Mouse (Mus musculus) ES-E14 (cell line): ENCODE data around the gene Fxr2. TPM values are rescaled to one million over a fixed set of nuclear protein-coding genes. Genes with fewer than 3 reads are reported as not detected.

Source experiments
- total RNA-seq: library from RNA; depleted of rRNA; stranded (reverse); fragments of 300-350 nt; gene quantifications from 2 replicates; pipeline ENCODE4 v1.2.3, GENCODE M21; 2012; rRNA removed

Fxr2 gene
- total RNA-seq, 1 experiment: 161 TPM

Other genes with a start within 250 kb of the Fxr2 start
- 191 and 202 TPM in 2 replicates for gene Naa38, start 237.5 kb upstream of the Fxr2 start, total RNA-seq
- 18.8 and 29.0 TPM in 2 replicates for gene Cyb5d1, start 237.4 kb upstream of the Fxr2 start, total RNA-seq
- 23.9 and 43.3 TPM in 2 replicates for gene Tmem88, start 234.8 kb upstream of the Fxr2 start, total RNA-seq
- gene Kdm6b, start 219.3 kb upstream of the Fxr2 start, total RNA-seq: 7.9 and 9.4 TPM in 2 replicates
- gene Dnah2, start 83.9 kb upstream of the Fxr2 start, total RNA-seq: 0.98 and 2.5 TPM in 2 replicates
- 3.1 and 3.2 TPM in 2 replicates for gene Efnb3, start 72.8 kb upstream of the Fxr2 start, total RNA-seq
- gene Wrap53, start 52.7 kb upstream of the Fxr2 start, total RNA-seq: 30.7 and 33.0 TPM in 2 replicates
- gene Trp53, start 52.6 kb upstream of the Fxr2 start, total RNA-seq: 98.0 and 105 TPM in 2 replicates
- 12.1 and 13.1 TPM in 2 replicates for gene Atp1b2, start 27.0 kb upstream of the Fxr2 start, total RNA-seq
- not detected in 2 replicates for gene Shbg, start 15.1 kb upstream of the Fxr2 start, total RNA-seq
- 3.2 and 3.6 TPM in 2 replicates for gene Sat2, start 11.0 kb upstream of the Fxr2 start, total RNA-seq
- 6.6 and 8.2 TPM in 2 replicates for gene Sox15, start 22.3 kb downstream of the Fxr2 start, total RNA-seq
- 258 and 349 TPM in 2 replicates for gene Mpdu1, start 29.7 kb downstream of the Fxr2 start, total RNA-seq
- 23.4 and 32.7 TPM in 2 replicates for gene Cd68, start 33.2 kb downstream of the Fxr2 start, total RNA-seq
- 1,512 and 1,948 TPM in 2 replicates for gene Eif4a1, start 39.4 kb downstream of the Fxr2 start, total RNA-seq
- gene Senp3, start 49.1 kb downstream of the Fxr2 start, total RNA-seq: 265 and 282 TPM in 2 replicates
- gene Tnfsf13, start 52.8 kb downstream of the Fxr2 start, total RNA-seq: 8.6 and 11.7 TPM in 2 replicates
- gene Tnfsf12, start 62.9 kb downstream of the Fxr2 start, total RNA-seq: 8.7 and 16.1 TPM in 2 replicates
- gene Tnfsfm13, start 63.1 kb downstream of the Fxr2 start, total RNA-seq: 13.7 and 19.9 TPM in 2 replicates
- gene Polr2a, start 125.6 kb downstream of the Fxr2 start, total RNA-seq: 71.9 and 74.2 TPM in 2 replicates
- 0.22 and 0.48 TPM in 2 replicates for gene Slc35g3, start 129.0 kb downstream of the Fxr2 start, total RNA-seq
- gene Zbtb4, start 132.9 kb downstream of the Fxr2 start, total RNA-seq: 1.6 and 3.0 TPM in 2 replicates
- gene Chrnb1, start 163.0 kb downstream of the Fxr2 start, total RNA-seq: 3.8 and 5.7 TPM in 2 replicates
- gene Fgf11, start 168.9 kb downstream of the Fxr2 start, total RNA-seq: 0.31 and 0.42 TPM in 2 replicates
- 1.3 and 1.8 TPM in 2 replicates for gene Tmem102, start 172.6 kb downstream of the Fxr2 start, total RNA-seq
- gene Gm39566, start 182.3 kb downstream of the Fxr2 start, total RNA-seq: not detected in 2 replicates
- gene Spem2, start 185.5 kb downstream of the Fxr2 start, total RNA-seq: not detected in 2 replicates
- 0.27 TPM in 1 of 2 replicates, not detected in the other for gene Spem1, start 189.2 kb downstream of the Fxr2 start, total RNA-seq
- gene Nlgn2, start 204.8 kb downstream of the Fxr2 start, total RNA-seq: 8.9 and 9.5 TPM in 2 replicates
- 88.9 and 90.7 TPM in 2 replicates for gene Tmem256, start 205.5 kb downstream of the Fxr2 start, total RNA-seq
- 7.0 and 7.2 TPM in 2 replicates for gene Plscr3, start 213.4 kb downstream of the Fxr2 start, total RNA-seq
- 3.4 and 8.1 TPM in 2 replicates for gene Tnk1, start 225.7 kb downstream of the Fxr2 start, total RNA-seq
- gene Tmem95, start 245.0 kb downstream of the Fxr2 start, total RNA-seq: not detected in 2 replicates
- gene Kctd11, start 248.4 kb downstream of the Fxr2 start, total RNA-seq: 3.1 and 5.4 TPM in 2 replicates